Mouse (Mus musculus) adrenal gland (tissue): ENCODE data around the gene Isx.

Experiments
- intact Hi-C: fragments of 180-260 bp; cut with DNase I; formaldehyde crosslinking; loops from one replicate; pipeline ENCODE4 v1.15.1; 2025
- long read RNA-seq, 2 experiments: library from polyadenylated mRNA; unstranded; transcript quantifications; one replicate each; pipeline ENCODE4 v2.0.0; 2020; ENCODE audit warnings: borderline replicate concordance in 1 of 2; ENCODE audit not compliant: insufficient replicate concordance in 1 of 2

Gene Isx
- long read RNA-seq, experiment 1, result 0 reads
- long read RNA-seq, experiment 2, result 0 reads

GRCm38 (mm10) chr8:74872940-74873339 lies at the start of gene Isx:
Isx (plus strand) TSS chr8:74873173.
- intact Hi-C loops, result no loop called here

- intact Hi-C loops, result no loop called here
These were observed 45.3 kb upstream of the Isx start for GRCm38 (mm10) chr8:74827689-74828088.

GRCm38 (mm10) chr8:74831322-74831721 lies 41.7 kb upstream of the Isx start:
- intact Hi-C loops, result no loop called here

GRCm38 (mm10) chr8:74834246-74834645 lies 38.7 kb upstream of the Isx start:
- intact Hi-C loops, result no loop called here

GRCm38 (mm10) chr8:74847376-74848048 lies 25.5 kb upstream of the Isx start:
- intact Hi-C loops, result no loop called here

GRCm38 (mm10) chr8:74848707-74849106 lies 24.3 kb upstream of the Isx start:
- intact Hi-C loops, result no loop called here

- intact Hi-C loops, result no loop called here
These were observed 22.0 kb upstream of the Isx start for GRCm38 (mm10) chr8:74850971-74851370.

GRCm38 (mm10) chr8:74851837-74852236 lies 21.1 kb upstream of the Isx start:
- intact Hi-C loops, result no loop called here

GRCm38 (mm10) chr8:74853488-74853887 lies 19.5 kb upstream of the Isx start:
- intact Hi-C loops, result no loop called here

GRCm38 (mm10) chr8:74854786-74855185 lies 18.2 kb upstream of the Isx start:
- intact Hi-C loops, result no loop called here

GRCm38 (mm10) chr8:74855341-74855740 lies 17.6 kb upstream of the Isx start:
- intact Hi-C loops, result no loop called here

GRCm38 (mm10) chr8:74859241-74859640 lies 13.7 kb upstream of the Isx start:
- intact Hi-C loops, result no loop called here

GRCm38 (mm10) chr8:74860449-74860848 lies 12.5 kb upstream of the Isx start:
- intact Hi-C loops, result no loop called here

GRCm38 (mm10) chr8:74862598-74862997 lies 10.4 kb upstream of the Isx start:
- intact Hi-C loops, result no loop called here

- intact Hi-C loops, result no loop called here
These were observed 2.5 kb upstream of the Isx start for GRCm38 (mm10) chr8:74870346-74870949.

- intact Hi-C loops, result no loop called here
These were observed 1.3 kb upstream of the Isx start for GRCm38 (mm10) chr8:74871686-74872085.

- intact Hi-C loops, result no loop called here
These were observed 686 bp upstream of the Isx start for GRCm38 (mm10) chr8:74872151-74872823.

- intact Hi-C loops, result no loop called here
These were observed 1.6 kb downstream of the Isx start for GRCm38 (mm10) chr8:74874565-74874964.

- intact Hi-C loops, result no loop called here
These were observed 5.7 kb downstream of the Isx start for GRCm38 (mm10) chr8:74878637-74879036.

- intact Hi-C loops, result no loop called here
These were observed 15.8 kb downstream of the Isx start for GRCm38 (mm10) chr8:74888763-74889162.

- intact Hi-C loops, result no loop called here
These were observed 18.1 kb downstream of the Isx start for GRCm38 (mm10) chr8:74891030-74891429.

GRCm38 (mm10) chr8:74896302-74896701 lies 23.3 kb downstream of the Isx start:
- intact Hi-C loops, result no loop called here

GRCm38 (mm10) chr8:74897315-74897714 lies 24.3 kb downstream of the Isx start:
- intact Hi-C loops, result no loop called here
